Mouse (Mus musculus) effector memory CD4-positive, alpha-beta T cell, adult 5 months (primary cell): ENCODE results near the gene Etfrf1. TPM values are rescaled to one million over a fixed set of nuclear protein-coding genes. Genes with fewer than 3 reads are reported as not detected.

Source experiments
- polyA plus RNA-seq: library from polyadenylated mRNA; unstranded; fragments of 100-300 nt; shearing (Covaris generic); gene quantifications from one replicate; pipeline ENCODE4 v1.2.1, GENCODE M21; 2017

Etfrf1 gene
- 17.1 TPM for polyA plus RNA-seq

DNA sequence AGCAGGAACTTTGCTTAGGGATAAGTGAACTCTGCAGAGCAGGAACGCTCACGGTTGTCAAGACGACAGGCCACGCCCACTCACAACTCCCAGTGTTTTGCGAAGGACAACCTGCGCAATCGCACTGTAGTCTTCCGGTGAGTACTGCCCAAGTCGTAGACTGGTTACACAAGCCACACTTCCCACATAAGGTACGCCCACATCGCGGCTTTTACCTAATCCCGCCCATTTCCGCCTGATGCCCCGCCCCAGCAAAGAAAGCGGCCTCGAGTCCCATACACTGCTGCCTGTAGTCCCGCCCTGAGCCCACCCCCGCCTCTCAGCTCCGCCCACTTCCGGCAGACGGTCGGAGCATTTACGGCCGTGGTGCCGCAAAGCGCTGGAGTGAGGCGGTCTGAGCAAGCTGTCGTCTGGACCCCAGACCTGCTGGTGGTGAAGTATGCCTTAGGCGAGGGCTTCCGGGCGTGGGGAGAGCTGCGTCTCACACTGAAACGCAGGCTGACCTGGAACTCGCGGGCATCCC is at the start of gene Etfrf1, which contains the start of gene Casc1:
Etfrf1 (plus strand) TSS at position 319 of the 523 bp plus-strand sequence.
Casc1 (minus strand) TSS at position 190 of the 523 bp plus-strand sequence.

DNA sequence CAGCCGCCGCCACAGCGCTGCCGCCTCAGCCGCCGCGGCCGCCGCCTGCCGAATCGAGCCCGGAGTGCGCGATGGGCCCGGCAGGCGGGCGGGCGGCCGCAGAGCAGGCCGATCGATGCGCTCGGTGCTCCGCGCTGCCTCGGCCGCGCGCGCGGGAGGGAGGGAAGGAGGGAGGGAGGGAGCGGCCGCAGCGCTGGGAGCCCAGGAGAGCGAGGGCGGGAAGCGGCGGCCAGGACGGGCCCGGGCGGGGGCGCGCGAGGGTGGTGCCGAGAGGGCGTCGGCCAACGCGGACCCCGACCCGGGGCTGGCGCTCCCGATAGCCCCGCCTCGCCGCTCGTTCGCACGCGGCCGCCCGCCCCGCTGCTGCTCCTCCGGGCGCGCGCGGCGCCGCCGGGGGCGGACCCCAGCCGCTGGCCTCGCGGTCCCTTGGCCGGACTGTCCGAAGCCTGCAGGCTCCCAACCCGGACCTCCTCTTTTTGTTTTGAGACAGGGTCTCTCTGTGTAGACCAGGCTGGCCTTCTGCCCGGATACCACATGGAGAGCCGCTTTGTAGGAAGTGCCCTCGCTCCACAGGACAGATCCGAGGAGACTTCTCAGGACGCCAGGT is 39.4 kb downstream of the Etfrf1 start, which contains the start of gene Kras:
Kras (minus strand) TSS at position 55 of the 607 bp plus-strand sequence.

Other genes starting within 250 kb of the Etfrf1 start
- 0.72 TPM for gene Bcat1, start 134.9 kb upstream of the Etfrf1 start, polyA plus RNA-seq
- 154 TPM for gene Lrmp, start 95.5 kb upstream of the Etfrf1 start, polyA plus RNA-seq
- 2.0 TPM for gene Casc1, start 129 bp upstream of the Etfrf1 start, polyA plus RNA-seq
- gene Kras, start 39.1 kb downstream of the Etfrf1 start, polyA plus RNA-seq = 467 TPM